Mouse (Mus musculus): ENCODE data around the gene Sfxn1.

DNA sequence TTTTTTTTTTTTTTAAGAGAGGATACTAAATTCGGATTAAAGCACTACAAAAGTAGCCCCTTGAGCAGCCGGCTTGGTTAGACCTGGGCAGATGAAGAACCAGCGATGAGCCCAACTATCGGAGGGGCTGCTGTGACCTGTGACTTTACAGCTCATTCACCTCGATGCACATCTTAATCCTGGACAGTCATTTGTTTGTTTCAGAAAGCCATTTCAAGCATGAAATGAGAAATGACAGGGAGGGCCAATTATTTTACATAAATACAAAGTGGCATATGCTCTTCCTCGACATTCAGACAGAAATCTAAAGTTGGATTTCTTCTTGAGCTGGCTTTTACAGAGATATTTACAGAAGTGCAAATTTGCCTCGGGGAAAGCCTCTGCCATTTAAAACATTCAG, 20.0 kb upstream of the Sfxn1 start:
- no peak for TF ChIP-seq POLR2A (IDR thresholded peaks at IDR 0.05; ENCODE audit: low read depth, low read length)
- no peak for TF ChIP-seq CTCF (IDR thresholded peaks at IDR 0.05; ENCODE audit: borderline replicate concordance, insufficient read depth, low read length)
